In the genomic region with DNA sequence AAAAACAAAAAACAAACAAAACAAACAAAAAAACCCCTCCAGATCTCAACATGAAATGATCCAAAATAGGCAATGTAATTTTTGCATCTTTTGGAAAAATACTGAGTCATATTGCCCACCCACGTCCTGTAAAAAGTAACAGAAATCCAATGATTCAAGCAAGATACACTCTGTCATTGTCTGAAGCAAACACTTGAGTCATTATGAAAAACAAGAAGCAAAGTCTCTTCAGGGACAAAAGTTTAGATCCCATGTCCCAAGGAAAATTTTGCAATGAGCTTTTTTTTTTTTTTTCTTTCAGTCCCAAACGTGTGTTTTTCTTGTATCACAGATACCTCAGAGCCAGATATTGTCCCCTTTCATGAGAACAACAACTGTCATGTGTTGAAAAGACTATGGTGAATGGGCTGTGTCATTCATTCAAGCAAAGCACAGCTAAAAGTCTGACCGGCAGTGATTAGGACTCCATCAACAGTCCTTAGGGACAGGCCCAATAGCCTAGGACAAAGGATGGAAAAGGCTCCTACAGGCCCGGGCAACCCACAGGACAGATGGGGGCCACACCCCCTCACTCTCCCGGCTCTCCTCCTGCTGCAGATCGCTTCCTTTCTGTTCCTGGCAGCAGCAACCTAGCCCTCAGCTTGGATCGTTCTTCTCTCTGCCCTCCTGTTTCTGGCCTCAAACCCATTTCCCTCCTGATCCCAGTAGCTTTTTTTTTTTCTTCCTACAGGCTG, we compare ENCODE assay signal across 8 mouse cellular contexts. TPM values are rescaled to one million over a fixed set of nuclear protein-coding genes. Genes with fewer than 3 reads are reported as not detected.
DNase-seq lines count a peak whose midpoint lies in the region; ATAC-seq and TF ChIP-seq lines count a peak whose summit lies in the region.

No protein-coding gene starts in this region.

- no peak overlapping the region for H3K27ac ChIP-seq in neural tube, embryonic 12.5 days
- H3K27ac ChIP-seq in heart, embryonic 15.5 days: no peak overlapping the region
- peak overlapping the region; percentile 18; the same call in 1 of the 2 replicates for H3K27ac ChIP-seq in stomach, postnatal 0 days (replicated peaks)

- peak; percentile 48; the same call in 1 of the 2 replicates for ATAC-seq in neural tube, embryonic 12.5 days (ENCODE audit: low FRiP score, low read depth)
- no peak for ATAC-seq in heart, embryonic 15.5 days (replicated peaks; ENCODE audit: insufficient number of reproducible peaks, insufficient read depth, low FRiP score, low read depth)
- no peak for ATAC-seq in stomach, postnatal 0 days (ENCODE audit: low FRiP score, low TSS enrichment)

- no peak overlapping the region for H3K4me3 ChIP-seq in neural tube, embryonic 12.5 days
- no peak overlapping the region for H3K4me3 ChIP-seq in heart, embryonic 15.5 days
- no peak overlapping the region for H3K4me3 ChIP-seq in stomach, postnatal 0 days (ENCODE audit: low read depth, low read length)

- peaks cover 7% of the 10 kb centered on the region for H3K4me1 ChIP-seq in neural tube, embryonic 12.5 days
- 0 out of 2 replicates have a peak, but pooled peaks cover 4% of the 10 kb centered on the region for H3K4me1 ChIP-seq in heart, embryonic 15.5 days (replicated peaks)
- H3K4me1 ChIP-seq in stomach, postnatal 0 days (replicated peaks; ENCODE audit: control insufficient read depth, insufficient read depth): no peaks in the 10 kb centered on the region

- H3K9ac ChIP-seq in neural tube, embryonic 12.5 days: no peak overlapping the region
- H3K9ac ChIP-seq in heart, embryonic 15.5 days: no peak overlapping the region
- H3K9ac ChIP-seq in stomach, postnatal 0 days (ENCODE audit: low read length): no peak overlapping the region

- no peak for TF ChIP-seq CTCF in stomach, postnatal 0 days (IDR thresholded peaks at IDR 0.05; ENCODE audit: low read depth)

- H3K27me3 ChIP-seq in neural tube, embryonic 12.5 days (replicated peaks): no peaks in the 10 kb centered on the region
- H3K27me3 ChIP-seq in heart, embryonic 15.5 days: no peaks in the 10 kb centered on the region
- H3K27me3 ChIP-seq in stomach, postnatal 0 days (ENCODE audit: control insufficient read depth, insufficient read depth, low read length): no peaks in the 10 kb centered on the region

- no peaks in the 10 kb centered on the region for H3K36me3 ChIP-seq in neural tube, embryonic 12.5 days
- no peaks in the 10 kb centered on the region for H3K36me3 ChIP-seq in heart, embryonic 15.5 days
- H3K36me3 ChIP-seq in stomach, postnatal 0 days (ENCODE audit: control insufficient read depth, insufficient read depth, low read length): no peaks in the 10 kb centered on the region

- no peak for TF ChIP-seq EP300 in stomach, postnatal 0 days (optimal IDR thresholded peaks at IDR 0.05)

- peak overlapping the region; percentile 31 for H3K4me2 ChIP-seq in neural tube, embryonic 12.5 days (replicated peaks)
- H3K4me2 ChIP-seq in heart, embryonic 15.5 days: peak overlapping the region; percentile 21; the same call in 1 of the 2 replicates
- H3K4me2 ChIP-seq in stomach, postnatal 0 days (replicated peaks; ENCODE audit: low read depth): 0 out of 2 replicates have a peak overlapping the region, but pooled peaks have one; percentile 14

- H3K9me3 ChIP-seq in neural tube, embryonic 12.5 days: no peaks in the 10 kb centered on the region
- H3K9me3 ChIP-seq in heart, embryonic 15.5 days (replicated peaks): no peaks in the 10 kb centered on the region
- no peaks in the 10 kb centered on the region for H3K9me3 ChIP-seq in stomach, postnatal 0 days (ENCODE audit: control insufficient read depth, low read length)

- DNase-seq in cerebellum, adult 18-20 months: peak; percentile 38 to 41
- DNase-seq in cerebellum, adult 8-10 months: no peak
- no peak for DNase-seq in neural tube, embryonic 10.5 days (ENCODE audit: extremely low spot score, low spot score)
- no peak for DNase-seq in stomach, postnatal 0 days (ENCODE audit: low spot score)
- no peak for DNase-seq in B cell, adult 2 months
- DNase-seq in spleen, postnatal 14 days (ENCODE audit: low spot score in 2 of 2): no peak

- 14% methylated on average over 7 of the region's 7 CpGs for WGBS in neural tube, embryonic 12.5 days
- 27% methylated on average over 7 of the region's 7 CpGs for WGBS in heart, embryonic 15.5 days
- WGBS in stomach, postnatal 0 days: 33% methylated on average over 7 of the region's 7 CpGs

RNA-seq across cellular contexts. Expression of a gene that starts 19.5 kb away (rescaled TPM):
- 19.5 and 20.7 TPM in 2 replicates for polyA plus RNA-seq in neural tube, embryonic 12.5 days (2016; fragmentation: Nextera tagmentation; extraction: Ambion mirVana)
- polyA plus RNA-seq in heart, embryonic 15.5 days (2015; fragmentation: Nextera tagmentation; extraction: Ambion mirVana): 4.6 and 5.4 TPM in 2 replicates
- polyA plus RNA-seq in stomach, postnatal 0 days (2015; fragmentation: Nextera tagmentation; extraction: Ambion mirVana): 2.5 and 2.6 TPM in 2 replicates

Comparison
In these comparisons a context has a peak if more than half of its experiments do, and no peak if none do; other contexts are left out.
1. DNase-seq: peak in cerebellum, adult 18-20 months (2 of 2); none in cerebellum, adult 8-10 months (single experiment), neural tube, embryonic 10.5 days (single experiment), stomach, postnatal 0 days (single experiment), B cell, adult 2 months (0 of 2) and spleen, postnatal 14 days (0 of 2).
2. Peak in every context shown above with its lines, with median percentiles within 50 percentile points of each other: H3K4me2 ChIP-seq.